Mouse (Mus musculus) spleen, adult 2 months (tissue): ENCODE results near the gene Il1rap. TPM values are rescaled to one million over a fixed set of nuclear protein-coding genes. Genes with fewer than 3 reads are reported as not detected.

Experiments
- DNase-seq, 2 experiments: peaks; one replicate each; pipeline versions ENCODE4 v3.0.0 to v3.0.0-alpha.2; 2012 to 2021; ENCODE audit warnings: low spot score in 2 of 2, low read depth in 1 of 2
- H3K27ac ChIP-seq: fragments of 200-500 bp; 2 replicates; pipeline ENCODE4 v1.5.1; 2012; ENCODE audit warnings: low read length, inconsistent platforms; ENCODE audit not compliant: insufficient read depth
- H3K27me3 ChIP-seq: fragments of 200-500 bp; 2 replicates; pipeline ENCODE4 v1.6.1; 2012; ENCODE audit warnings: mild to moderate bottlenecking, moderate library complexity, low read length, inconsistent platforms; ENCODE audit not compliant: control insufficient read depth, insufficient read depth
- H3K36me3 ChIP-seq: fragments of 200-500 bp; 2 replicates; pipeline ENCODE4 v1.6.1; 2012; ENCODE audit warnings: mild to moderate bottlenecking, low read length, inconsistent platforms; ENCODE audit not compliant: control insufficient read depth, insufficient read depth
- H3K4me1 ChIP-seq: fragments of 200-500 bp; 2 replicates; pipeline ENCODE4 v1.6.1; 2011; ENCODE audit warnings: inconsistent platforms; ENCODE audit not compliant: control insufficient read depth, insufficient read depth, insufficient read length
- H3K4me3 ChIP-seq: fragments of 200-500 bp; 2 replicates; pipeline ENCODE4 v1.5.1; 2011; ENCODE audit warnings: mild to moderate bottlenecking, inconsistent platforms; ENCODE audit not compliant: insufficient read depth, insufficient read length; ENCODE audit errors: extremely low read depth
- CTCF ChIP-seq: fragments of 200-500 bp; IDR thresholded peaks from 2 replicates; pipeline ENCODE4 v1.5.1; 2011; ENCODE audit warnings: mild to moderate bottlenecking, inconsistent platforms; ENCODE audit not compliant: insufficient read depth, insufficient read length, insufficient replicate concordance; ENCODE audit errors: extremely low read depth
- POLR2A ChIP-seq: fragments of 200-500 bp; IDR thresholded peaks from 2 replicates; pipeline ENCODE4 v1.6.1; 2011; ENCODE audit warnings: low read depth, low read length, inconsistent platforms
- WGBS: fragments of 180-500 bp; shearing (Covaris S2); methylation state at CpG from one replicate; pipeline ENCODE4 v1.1.7; 2018; 5-methylcytosine and 5-hydroxymethylcytosine counted together
- polyA plus RNA-seq: library from polyadenylated mRNA; depleted of rRNA; stranded (reverse); fragments of >200 nt; gene quantifications from 2 replicates; pipeline ENCODE4 v1.2.3, GENCODE M21; 2012

Il1rap gene
- polyA plus RNA-seq, 1 experiment, result 1.2 TPM

DNA sequence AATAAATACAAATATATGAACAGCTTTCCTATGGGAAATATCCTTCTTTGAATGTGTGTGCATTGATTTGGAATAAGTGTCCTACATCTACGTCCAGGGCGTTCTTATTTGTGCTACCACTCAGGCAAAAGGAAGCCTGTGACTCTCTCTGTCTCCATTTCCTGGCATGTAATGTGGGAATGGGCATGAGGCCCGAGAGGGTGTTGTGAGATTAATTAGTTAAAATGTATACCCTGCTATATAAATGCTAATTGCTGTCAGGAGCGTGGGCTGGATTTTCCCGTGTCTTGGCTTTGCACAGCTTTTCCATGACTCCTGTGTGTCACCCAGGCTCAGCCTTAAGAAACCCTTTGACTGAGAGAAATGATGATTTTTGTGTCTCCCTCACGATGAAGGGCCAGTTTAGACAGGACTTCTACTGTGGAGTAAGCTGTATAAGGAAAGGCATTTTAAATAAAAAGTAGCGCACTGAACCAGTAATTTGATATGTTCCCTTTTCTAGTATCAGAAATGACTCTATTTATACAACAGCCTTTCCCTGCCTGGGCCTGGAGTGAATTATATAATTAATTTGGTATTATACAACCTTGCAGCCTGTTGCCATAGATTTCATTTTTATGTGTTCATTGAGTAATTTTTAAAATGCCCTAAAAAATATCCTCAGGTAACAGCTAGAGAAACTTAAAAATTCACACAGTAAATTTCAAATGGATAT is 81.4 kb downstream of the Il1rap start:
- no peak for TF ChIP-seq POLR2A
- no peak for TF ChIP-seq CTCF
- H3K36me3 ChIP-seq, result no peaks in the 10 kb centered on the region
- H3K27me3 ChIP-seq, result no peaks in the 10 kb centered on the region
- H3K4me3 ChIP-seq, result no peak overlapping the region
- no peaks in the 10 kb centered on the region for H3K4me1 ChIP-seq
- no peak for DNase-seq
- H3K27ac ChIP-seq, result no peak overlapping the region
- 90% methylated on average over 7 of the region's 7 CpGs for WGBS

- Histone ChIP-seq H3K4me3 (no peak overlapping the region), H3K36me3 (no peaks in the 10 kb centered on the region), H3K27me3 (no peaks in the 10 kb centered on the region), H3K4me1 (no peaks in the 10 kb centered on the region), H3K27ac (no peak overlapping the region)
- no peak for TF ChIP-seq CTCF
- TF ChIP-seq POLR2A, result no peak
- WGBS, result 78% methylated on average over 2 of the region's 2 CpGs
- DNase-seq, result no peak
Observed at GRCm38 (mm10) chr16:26666401-26666800, 84.9 kb downstream of the Il1rap start.

DNA sequence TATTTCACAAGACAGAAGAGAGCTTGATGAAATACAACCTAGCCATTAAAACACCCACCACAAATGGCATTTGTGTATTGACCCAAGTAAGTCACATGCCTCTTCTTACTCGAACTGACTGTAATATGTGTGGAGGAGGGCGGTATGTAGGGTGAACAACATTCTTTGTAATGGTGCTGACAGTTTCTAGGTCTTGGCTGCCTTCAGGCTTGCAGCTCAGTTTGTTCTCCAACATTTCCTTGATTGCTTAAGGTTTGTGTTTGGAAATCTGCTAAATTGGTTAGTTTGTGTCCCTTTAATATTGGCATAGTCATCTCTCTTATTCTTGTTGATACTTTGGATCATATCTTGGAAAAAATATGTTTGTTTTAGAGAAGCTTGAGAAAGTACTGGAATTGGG is 87.6 kb downstream of the Il1rap start:
- 93% methylated on average over 2 of the region's 2 CpGs for WGBS
- Histone ChIP-seq H3K36me3 (no peaks in the 10 kb centered on the region), H3K4me1 (no peaks in the 10 kb centered on the region), H3K27me3 (no peaks in the 10 kb centered on the region), H3K27ac (no peak overlapping the region), H3K4me3 (no peak overlapping the region)
- no peak for DNase-seq
- TF ChIP-seq CTCF, result no peak
- TF ChIP-seq POLR2A, result no peak

- Histone ChIP-seq H3K27ac (no peak overlapping the region), H3K36me3 (0 out of 2 replicates have a peak, but pooled peaks cover 2% of the 10 kb centered on the region), H3K27me3 (no peaks in the 10 kb centered on the region), H3K4me3 (no peak overlapping the region), H3K4me1 (no peaks in the 10 kb centered on the region)
- TF ChIP-seq CTCF (no peak), POLR2A (no peak)
- WGBS, result 85% methylated on average over 2 of the region's 2 CpGs
- no peak for DNase-seq
Observed at GRCm38 (mm10) chr16:26680381-26680780, 98.9 kb downstream of the Il1rap start.

DNA sequence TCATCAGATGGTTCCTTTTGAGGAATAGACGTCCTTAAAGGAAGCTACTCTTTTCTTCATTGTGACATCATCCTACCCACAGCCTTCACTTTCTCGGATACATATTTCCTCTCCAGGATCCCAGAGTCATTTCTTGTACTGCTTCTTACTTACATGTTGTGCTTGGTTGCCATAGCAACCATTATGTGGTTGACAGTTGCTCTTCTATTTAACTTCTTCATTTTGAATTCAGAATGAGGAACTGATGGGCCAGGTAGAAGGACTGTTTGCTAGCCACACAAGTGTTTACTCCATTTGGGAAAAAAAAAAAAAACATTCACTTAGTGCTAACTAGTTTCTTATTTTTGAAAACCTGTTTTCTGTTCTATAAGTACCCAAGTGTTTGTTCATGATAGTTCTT is 108.3 kb downstream of the Il1rap start:
- no peak overlapping the region for H3K4me3 ChIP-seq
- no peak for TF ChIP-seq CTCF
- TF ChIP-seq POLR2A, result no peak
- H3K36me3 ChIP-seq, result no peaks in the 10 kb centered on the region
- 14% methylated on average over 2 of the region's 2 CpGs for WGBS
- H3K27me3 ChIP-seq, result no peaks in the 10 kb centered on the region
- DNase-seq, result peak in 1 of 2 experiments; percentile 44
- no peak overlapping the region for H3K27ac ChIP-seq
- H3K4me1 ChIP-seq, result no peaks in the 10 kb centered on the region

DNA sequence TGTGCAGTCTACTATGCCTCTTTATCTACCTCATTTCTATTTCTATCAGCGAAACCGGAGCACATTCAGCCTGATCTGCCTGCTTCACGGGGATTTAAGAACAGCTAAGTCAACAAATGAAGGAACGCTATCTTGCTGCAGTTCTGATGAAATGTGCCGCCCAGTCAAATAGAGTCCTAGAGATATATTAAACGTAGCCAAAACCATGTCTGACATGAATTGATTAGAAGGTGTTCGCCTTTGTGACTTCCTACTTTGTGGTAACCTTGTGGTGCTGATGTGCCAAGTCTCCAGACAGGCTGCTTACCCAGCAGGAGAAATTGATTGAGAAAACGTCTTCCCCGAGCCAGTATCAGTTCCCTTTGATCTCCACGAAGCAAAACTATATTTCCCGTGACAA is 109.8 kb downstream of the Il1rap start:
- no peaks in the 10 kb centered on the region for H3K27me3 ChIP-seq
- H3K4me3 ChIP-seq, result no peak overlapping the region
- TF ChIP-seq CTCF (no peak), POLR2A (no peak)
- no peaks in the 10 kb centered on the region for H3K36me3 ChIP-seq
- DNase-seq, result no peak
- H3K27ac ChIP-seq, result no peak overlapping the region
- H3K4me1 ChIP-seq, result no peaks in the 10 kb centered on the region
- 56% methylated on average over 11 of the region's 11 CpGs for WGBS

DNA sequence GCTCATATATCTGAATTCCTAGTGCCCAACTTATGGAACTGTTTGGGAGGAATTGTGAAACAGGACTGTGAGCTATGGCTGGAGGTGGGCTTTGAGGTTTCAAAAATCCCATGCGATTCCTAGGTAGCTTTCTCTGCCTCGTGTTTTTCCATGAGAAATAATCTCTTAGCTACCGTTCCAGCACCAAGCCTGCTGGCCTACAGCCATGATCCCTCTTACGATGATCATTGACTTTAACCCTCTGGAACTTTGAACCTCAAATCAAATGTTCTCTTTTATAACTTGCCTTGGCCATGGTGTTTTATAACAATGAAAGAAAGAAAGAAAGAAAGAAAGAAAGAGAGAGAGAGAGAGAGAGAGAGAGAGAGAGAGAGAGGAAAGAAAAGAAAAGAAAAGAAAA is 116.6 kb downstream of the Il1rap start:
- Histone ChIP-seq H3K27ac (no peak overlapping the region), H3K4me1 (no peaks in the 10 kb centered on the region), H3K27me3 (no peaks in the 10 kb centered on the region), H3K4me3 (no peak overlapping the region), H3K36me3 (no peaks in the 10 kb centered on the region)
- TF ChIP-seq POLR2A, result no peak
- TF ChIP-seq CTCF, result no peak
- no peak for DNase-seq
- 91% methylated on average over 4 of the region's 4 CpGs for WGBS
